8 mouse cellular contexts compared by ENCODE assay signal in the genomic region with DNA sequence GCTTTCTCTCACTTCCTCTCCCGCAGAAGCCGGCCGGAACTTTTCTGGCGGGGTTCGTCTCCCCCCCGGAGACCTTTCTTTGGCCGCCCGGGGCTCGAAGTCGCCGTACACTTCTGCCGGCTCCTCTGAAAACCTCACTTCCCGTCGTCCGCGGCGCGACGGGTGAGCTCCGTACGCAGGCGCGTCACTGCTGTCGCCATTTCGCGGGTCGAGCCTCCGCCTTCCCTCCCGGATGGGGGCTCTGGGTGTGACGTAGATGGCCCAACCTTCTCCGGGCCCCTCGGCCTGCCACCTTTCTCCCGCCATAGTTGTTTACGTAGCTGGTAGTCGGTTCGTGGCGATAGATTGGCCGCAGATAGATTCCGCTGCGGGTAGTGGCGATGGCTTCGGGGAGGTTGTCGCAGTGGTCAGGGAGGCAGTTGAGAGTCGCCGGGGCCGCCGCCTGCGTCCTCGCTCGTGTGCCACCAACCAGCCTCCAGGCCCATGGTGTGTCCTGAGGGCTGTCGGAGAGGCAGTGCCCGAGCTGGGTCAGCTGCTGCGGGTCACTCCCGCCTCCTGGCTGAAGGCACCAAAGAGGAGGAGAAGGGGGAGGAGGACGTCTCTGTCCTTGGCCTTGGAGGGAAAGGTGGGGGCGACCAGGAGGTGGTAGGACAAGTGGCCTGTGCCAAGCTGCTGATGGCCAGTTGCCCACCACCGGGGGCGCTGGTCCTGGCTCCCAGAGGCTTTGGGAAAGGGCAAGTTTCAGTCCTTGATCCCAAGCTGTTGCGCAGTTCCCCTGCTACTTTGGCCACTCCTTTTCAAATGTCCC. TPM values are rescaled to one million over a fixed set of nuclear protein-coding genes. Genes with fewer than 3 reads are reported as not detected.
DNase-seq lines count a peak whose midpoint lies in the region; ATAC-seq and TF ChIP-seq lines count a peak whose summit lies in the region.

Tor1aip1 (minus strand) TSS at position 551 of the 808 bp plus-strand sequence.

- ATAC-seq in hematopoietic stem cell, adult 5-6 weeks (replicated peaks in 1 of 2; ENCODE audit: insufficient read depth in 1 of 2, low FRiP score in 2 of 2, low TSS enrichment in 1 of 2, low read depth in 1 of 2, poor library complexity in 2 of 2, severe bottlenecking in 2 of 2), result peak; percentile 79 to 83
- ATAC-seq in lung, postnatal 0 days, result peak; percentile 91

- no peaks in the 10 kb centered on the region for H3K9me3 ChIP-seq in lung, postnatal 0 days (ENCODE audit: low read length)

- peaks cover under 1% of the 10 kb centered on the region; the same call in 1 of the 2 replicates for H3K36me3 ChIP-seq in lung, postnatal 0 days (ENCODE audit: insufficient read depth, low read length)

- H3K9ac ChIP-seq in lung, postnatal 0 days (replicated peaks; ENCODE audit: low read depth), result peak within 1 kb of the TSS; percentile 89

- TF ChIP-seq CTCF in lung, postnatal 0 days (IDR thresholded peaks at IDR 0.05), result peak; percentile 86

- H3K27ac ChIP-seq in lung, postnatal 0 days (ENCODE audit: low read length), result peak within 1 kb of the TSS; percentile 98

- peak within 1 kb of the TSS; percentile 61 for H3K4me2 ChIP-seq in lung, postnatal 0 days (replicated peaks; ENCODE audit: low read depth, low read length)

- peak; percentile 58; the same call in 1 of the 2 replicates for TF ChIP-seq EP300 in lung, postnatal 0 days (IDR thresholded peaks at IDR 0.05)

- H3K4me1 ChIP-seq in lung, postnatal 0 days (ENCODE audit: insufficient read depth, low read depth, low read length), result no peaks in the 10 kb centered on the region; the same call in 1 of the 2 replicates

- under 1% methylated on average over 59 of the region's 59 CpGs for WGBS in lung, postnatal 0 days

- DNase-seq in MEL-GATA-1-ER (ENCODE audit: extremely low read depth, low read depth), result peak; percentile 93
- peak; percentile 99 for DNase-seq in cerebellum, adult 8-10 months
- DNase-seq in forelimb bud, embryonic 11.5 days (ENCODE audit: low read depth, low spot score), result peak; percentile 99
- DNase-seq in layer of hippocampus, adult 9-11 months, result peak; percentile 98
- peak; percentile 99 for DNase-seq in lung, postnatal 0 days (ENCODE audit: low spot score)
- DNase-seq in ovary, postnatal 14 days (ENCODE audit: low spot score), result peak; percentile 98
- DNase-seq in thymus, postnatal 14 days, result peak; percentile 98

- H3K27me3 ChIP-seq in lung, postnatal 0 days (replicated peaks; ENCODE audit: insufficient read depth, low read length), result no peaks in the 10 kb centered on the region

- H3K4me3 ChIP-seq in lung, postnatal 0 days (ENCODE audit: low read depth, low read length), result peak within 1 kb of the TSS; percentile 89

RNA-seq across cellular contexts. Expression of gene Tor1aip1, which starts in this region (rescaled TPM):
- 25.0 and 32.0 TPM in 2 replicates for total RNA-seq in hematopoietic stem cell, adult 5-6 weeks (2017)
- polyA plus RNA-seq in lung, postnatal 0 days (2015; fragmentation: Nextera tagmentation; extraction: Ambion mirVana), result 51.1 and 54.8 TPM in 2 replicates

Comparison
In these comparisons a context has a peak if more than half of its experiments do, and no peak if none do; other contexts are left out.
1. Peak in every context shown above with its lines: DNase-seq, ATAC-seq, H3K4me3 ChIP-seq and H3K27ac ChIP-seq.